Mouse (Mus musculus): ENCODE results near the gene D130043K22Rik. TPM values are rescaled to one million over a fixed set of nuclear protein-coding genes. Genes with fewer than 3 reads are reported as not detected.

Gene D130043K22Rik
- polyA plus RNA-seq, 1 experiment = not detected

- Histone ChIP-seq H3K4me3 (replicated peaks) (no peak overlapping the region), H3K27me3 (ENCODE audit: control insufficient read depth) (no peaks in the 10 kb centered on the region; the same call in 1 of the 2 replicates), H3K4me1 (ENCODE audit: control insufficient read depth) (no peaks in the 10 kb centered on the region), H3K9me3 (ENCODE audit: control insufficient read depth, low read length) (no peaks in the 10 kb centered on the region), H3K36me3 (ENCODE audit: control insufficient read depth) (no peaks in the 10 kb centered on the region)
- TF ChIP-seq GATA1 (IDR thresholded peaks at IDR 0.05; ENCODE audit: low read length) (no peak), TAL1 (IDR thresholded peaks at IDR 0.05; ENCODE audit: low read length) (no peak)
These were observed 7.6 kb downstream of the D130043K22Rik start for GRCm38 (mm10) chr13:24852570-24852969.

DNA sequence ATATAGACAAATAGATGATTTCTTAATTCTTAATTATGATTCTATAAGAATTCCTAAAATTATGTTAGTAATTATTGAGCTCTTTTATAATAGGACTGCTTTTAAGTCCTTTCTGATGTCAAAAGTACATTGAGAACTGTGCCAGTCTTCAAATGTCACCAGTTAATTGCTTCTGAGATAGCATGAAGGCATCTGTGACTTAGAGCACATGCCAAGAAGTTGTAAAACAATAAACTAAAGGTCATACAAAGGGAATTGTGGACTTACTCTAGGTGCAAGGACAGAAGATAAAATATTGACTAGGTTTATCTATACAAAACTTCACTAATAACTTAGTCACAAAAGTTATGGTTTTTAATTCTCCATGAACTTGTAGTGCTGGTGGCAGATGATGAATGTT, 14.2 kb downstream of the D130043K22Rik start:
- no peaks in the 10 kb centered on the region for H3K36me3 ChIP-seq (ENCODE audit: control insufficient read depth)
- no peaks in the 10 kb centered on the region for H3K9me3 ChIP-seq (ENCODE audit: control insufficient read depth, low read length)
- H3K4me3 ChIP-seq (replicated peaks) = no peak overlapping the region
- TF ChIP-seq GATA1 (IDR thresholded peaks at IDR 0.05; ENCODE audit: low read length) (no peak), TAL1 (IDR thresholded peaks at IDR 0.05; ENCODE audit: low read length) (no peak)
- H3K27me3 ChIP-seq (ENCODE audit: control insufficient read depth) = peaks cover 2% of the 10 kb centered on the region; the same call in 1 of the 2 replicates
- H3K4me1 ChIP-seq (ENCODE audit: control insufficient read depth) = peaks cover 2% of the 10 kb centered on the region

DNA sequence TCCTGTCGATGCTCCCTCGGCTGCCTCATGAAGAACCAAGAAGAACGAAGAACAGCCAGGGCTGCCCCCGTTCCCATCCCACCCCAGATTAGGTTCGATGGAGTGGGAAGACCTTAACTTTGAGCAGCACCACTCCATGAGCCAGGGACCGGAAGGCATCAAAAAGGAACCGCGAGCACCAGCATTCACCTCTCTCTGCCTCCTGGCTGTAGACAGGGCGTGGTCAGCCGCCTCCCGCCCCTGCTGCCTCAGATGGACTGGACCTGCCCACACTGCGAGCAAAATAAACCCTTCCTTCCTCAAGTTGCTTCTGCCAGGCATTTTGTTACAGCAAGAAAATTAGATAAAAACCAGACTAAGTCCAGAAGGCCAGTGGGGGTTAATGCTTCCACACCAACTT, 16.1 kb downstream of the D130043K22Rik start:
- H3K36me3 ChIP-seq (ENCODE audit: control insufficient read depth) = no peaks in the 10 kb centered on the region
- peaks cover 2% of the 10 kb centered on the region for H3K4me1 ChIP-seq (ENCODE audit: control insufficient read depth)
- H3K9me3 ChIP-seq (ENCODE audit: control insufficient read depth, low read length) = no peaks in the 10 kb centered on the region
- no peak overlapping the region for H3K4me3 ChIP-seq (replicated peaks)
- H3K27me3 ChIP-seq (ENCODE audit: control insufficient read depth) = 0 out of 2 replicates have a peak, but pooled peaks cover 2% of the 10 kb centered on the region
- no peak for TF ChIP-seq TAL1 (IDR thresholded peaks at IDR 0.05; ENCODE audit: low read length)
- no peak for TF ChIP-seq GATA1 (IDR thresholded peaks at IDR 0.05; ENCODE audit: low read length)

DNA sequence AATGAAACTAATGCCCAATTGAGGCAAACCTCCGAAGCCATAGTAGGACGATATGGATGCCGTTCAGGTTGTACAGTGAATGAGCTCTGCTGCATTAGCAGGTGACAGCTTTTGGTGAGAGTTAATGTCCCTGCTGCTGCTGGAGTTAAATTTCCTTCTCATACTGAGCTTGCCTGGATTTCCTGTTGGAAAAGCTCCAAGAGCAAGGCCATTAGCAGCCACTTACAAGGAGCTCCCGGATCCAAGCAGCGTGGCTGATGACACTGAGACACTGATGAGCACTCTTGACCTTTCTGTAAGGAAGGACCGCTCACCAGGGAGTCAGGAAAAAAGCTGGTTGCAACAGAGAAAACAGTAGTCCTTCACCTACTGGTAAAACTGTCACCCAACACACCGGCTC, 17.1 kb downstream of the D130043K22Rik start:
- Histone ChIP-seq H3K9me3 (ENCODE audit: control insufficient read depth, low read length) (no peaks in the 10 kb centered on the region), H3K4me1 (ENCODE audit: control insufficient read depth) (peaks cover 5% of the 10 kb centered on the region), H3K27me3 (ENCODE audit: control insufficient read depth) (0 out of 2 replicates have a peak, but pooled peaks cover 2% of the 10 kb centered on the region), H3K4me3 (replicated peaks) (no peak overlapping the region), H3K36me3 (ENCODE audit: control insufficient read depth) (no peaks in the 10 kb centered on the region)
- TF ChIP-seq TAL1 (IDR thresholded peaks at IDR 0.05; ENCODE audit: low read length) = no peak
- TF ChIP-seq GATA1 (IDR thresholded peaks at IDR 0.05; ENCODE audit: low read length) = no peak

DNA sequence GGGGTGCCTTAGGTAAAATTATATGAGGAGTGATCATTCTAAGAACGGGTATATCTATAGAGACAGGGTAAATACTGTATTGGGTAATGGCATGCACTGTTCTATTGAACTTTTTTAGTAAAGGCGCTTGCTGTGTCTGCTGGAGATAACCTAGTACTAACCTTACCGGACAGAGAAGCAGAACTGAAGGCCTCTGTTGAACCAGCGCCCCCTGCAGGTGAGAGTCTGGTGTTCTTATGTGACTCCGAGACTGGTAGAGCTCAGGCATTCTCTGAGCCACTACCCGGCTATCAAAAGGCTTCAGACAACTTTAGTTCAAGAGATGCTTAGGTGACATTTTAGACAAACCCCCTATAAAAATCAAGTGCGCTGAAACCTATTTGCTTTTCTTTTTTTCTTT, 17.6 kb downstream of the D130043K22Rik start:
- H3K4me1 ChIP-seq (ENCODE audit: control insufficient read depth) = peaks cover 5% of the 10 kb centered on the region
- H3K36me3 ChIP-seq (ENCODE audit: control insufficient read depth) = no peaks in the 10 kb centered on the region
- TF ChIP-seq GATA1 (IDR thresholded peaks at IDR 0.05; ENCODE audit: low read length) = no peak
- no peak for TF ChIP-seq TAL1 (IDR thresholded peaks at IDR 0.05; ENCODE audit: low read length)
- H3K9me3 ChIP-seq (ENCODE audit: control insufficient read depth, low read length) = no peaks in the 10 kb centered on the region
- no peak overlapping the region for H3K4me3 ChIP-seq (replicated peaks)
- 0 out of 2 replicates have a peak, but pooled peaks cover 2% of the 10 kb centered on the region for H3K27me3 ChIP-seq (ENCODE audit: control insufficient read depth)

DNA sequence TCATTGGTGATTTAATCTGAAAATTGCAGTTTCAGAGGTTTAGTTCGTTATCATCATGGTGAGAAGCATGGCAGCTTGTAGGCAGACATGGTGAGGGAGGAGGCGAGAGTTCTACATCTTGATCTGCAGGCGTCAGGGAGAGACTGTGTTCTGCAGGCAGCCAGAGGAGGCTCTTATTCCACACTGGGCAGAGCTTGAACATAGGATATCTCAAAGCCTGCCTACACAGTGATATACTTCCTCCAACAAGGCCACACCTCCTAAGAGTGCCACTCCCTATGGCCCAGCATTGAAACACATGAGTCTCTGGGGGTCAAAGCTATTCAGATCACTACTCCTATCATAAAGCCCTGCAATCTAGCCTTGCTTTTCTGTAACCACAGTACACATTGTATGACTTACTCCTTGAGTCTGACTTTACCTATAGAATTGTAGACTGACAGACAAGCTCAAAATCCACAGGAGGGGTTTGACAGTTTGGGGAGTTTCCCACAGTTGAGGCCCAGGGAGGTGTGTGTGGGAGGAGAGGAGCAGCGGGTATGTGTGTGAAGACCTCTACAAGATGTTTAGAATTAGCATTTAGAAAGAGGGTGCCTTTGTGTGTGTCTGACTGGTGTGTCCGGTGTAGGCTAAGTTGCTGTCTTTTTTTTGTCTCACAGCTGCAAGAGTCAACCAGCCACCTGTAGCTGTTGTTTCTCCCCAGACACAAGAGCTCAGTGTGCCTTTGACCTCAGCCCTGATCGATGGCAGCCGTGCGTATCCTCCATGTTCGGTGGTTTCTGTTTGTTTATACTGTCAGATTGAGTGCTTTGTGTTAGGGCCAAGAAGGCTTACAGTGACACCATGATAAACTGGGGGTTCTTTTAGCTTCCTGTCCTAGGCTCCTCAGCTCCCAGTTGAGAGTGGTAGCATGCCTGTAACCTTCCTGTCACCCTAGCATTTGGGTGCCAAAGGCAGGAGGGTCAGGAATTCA, 21.8 kb downstream of the D130043K22Rik start:
- Histone ChIP-seq H3K4me1 (ENCODE audit: control insufficient read depth) (peaks cover 2% of the 10 kb centered on the region), H3K9me3 (ENCODE audit: control insufficient read depth, low read length) (no peaks in the 10 kb centered on the region), H3K27me3 (ENCODE audit: control insufficient read depth) (no peaks in the 10 kb centered on the region), H3K4me3 (replicated peaks) (no peak overlapping the region), H3K36me3 (ENCODE audit: control insufficient read depth) (no peaks in the 10 kb centered on the region)
- TF ChIP-seq TAL1 (IDR thresholded peaks at IDR 0.05; ENCODE audit: low read length) (no peak), GATA1 (IDR thresholded peaks at IDR 0.05; ENCODE audit: low read length) (no peak)

- Histone ChIP-seq H3K4me1 (ENCODE audit: control insufficient read depth) (peaks cover 2% of the 10 kb centered on the region), H3K36me3 (ENCODE audit: control insufficient read depth) (no peaks in the 10 kb centered on the region), H3K9me3 (ENCODE audit: control insufficient read depth, low read length) (no peaks in the 10 kb centered on the region), H3K27me3 (ENCODE audit: control insufficient read depth) (no peaks in the 10 kb centered on the region), H3K4me3 (replicated peaks) (no peak overlapping the region)
- TF ChIP-seq TAL1 (IDR thresholded peaks at IDR 0.05; ENCODE audit: low read length) (no peak), GATA1 (IDR thresholded peaks at IDR 0.05; ENCODE audit: low read length) (no peak)
These were observed 22.9 kb downstream of the D130043K22Rik start for GRCm38 (mm10) chr13:24867789-24868188.

DNA sequence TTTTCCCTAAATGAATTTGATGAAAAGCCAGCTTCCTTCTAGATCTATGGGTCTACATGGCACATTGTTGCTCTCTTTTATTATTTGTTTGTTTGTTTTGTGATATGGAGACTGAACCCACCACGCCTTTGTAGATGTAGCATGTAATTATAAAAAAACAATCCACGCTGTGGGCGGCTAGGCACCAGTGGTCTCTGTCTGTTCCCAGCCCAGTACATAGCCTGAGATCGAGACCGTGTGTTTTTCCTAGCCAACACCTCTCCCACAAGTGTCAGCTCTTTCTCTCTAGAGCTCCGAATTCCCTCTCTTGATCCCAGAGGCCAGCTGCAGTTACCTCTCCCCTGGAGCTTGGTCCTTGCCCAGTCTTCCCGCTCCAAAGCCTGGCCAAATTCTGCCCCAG, 23.3 kb downstream of the D130043K22Rik start:
- H3K4me3 ChIP-seq (replicated peaks) = no peak overlapping the region
- H3K36me3 ChIP-seq (ENCODE audit: control insufficient read depth) = no peaks in the 10 kb centered on the region
- peaks cover 2% of the 10 kb centered on the region for H3K4me1 ChIP-seq (ENCODE audit: control insufficient read depth)
- H3K27me3 ChIP-seq (ENCODE audit: control insufficient read depth) = no peaks in the 10 kb centered on the region
- TF ChIP-seq GATA1 (IDR thresholded peaks at IDR 0.05; ENCODE audit: low read length) (no peak), TAL1 (IDR thresholded peaks at IDR 0.05; ENCODE audit: low read length) (no peak)
- no peaks in the 10 kb centered on the region for H3K9me3 ChIP-seq (ENCODE audit: control insufficient read depth, low read length)

DNA sequence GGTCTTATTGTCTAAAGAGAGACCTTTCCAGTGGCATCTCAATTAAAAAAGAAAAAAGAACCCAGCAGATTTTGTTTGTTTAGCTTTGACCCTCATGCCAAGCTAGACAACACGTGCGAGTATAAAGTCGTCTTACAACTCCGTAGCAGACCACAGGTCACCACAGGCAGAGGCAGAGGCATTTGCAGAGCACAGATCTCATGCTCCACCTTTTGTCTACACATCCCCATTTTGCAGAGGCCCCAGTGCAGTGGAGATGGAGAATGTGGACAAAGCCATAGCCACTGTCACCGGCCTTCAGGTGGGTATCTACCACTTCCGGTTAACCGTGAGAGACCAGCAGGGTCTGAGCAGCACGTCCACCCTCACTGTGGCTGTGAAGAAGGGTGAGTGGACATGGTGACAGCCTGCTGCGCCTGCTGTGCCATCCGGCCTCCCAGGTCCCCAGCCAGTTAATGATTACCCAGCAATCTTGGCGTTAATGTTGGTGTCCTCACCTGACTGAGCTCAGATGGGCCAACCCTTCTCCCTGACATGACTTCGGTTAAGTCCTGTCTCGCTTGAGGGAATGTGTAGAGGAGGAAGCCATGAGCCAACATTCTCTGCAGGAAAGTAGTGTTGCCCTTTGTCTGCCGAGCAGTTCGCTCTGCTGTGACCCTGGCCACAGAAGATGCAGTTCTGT, 34.6 kb downstream of the D130043K22Rik start:
- H3K9me3 ChIP-seq (ENCODE audit: control insufficient read depth, low read length) = peaks cover 10% of the 10 kb centered on the region
- TF ChIP-seq GATA1 (IDR thresholded peaks at IDR 0.05; ENCODE audit: low read length) (no peak), TAL1 (IDR thresholded peaks at IDR 0.05; ENCODE audit: low read length) (no peak)
- no peaks in the 10 kb centered on the region for H3K27me3 ChIP-seq (ENCODE audit: control insufficient read depth)
- no peaks in the 10 kb centered on the region for H3K36me3 ChIP-seq (ENCODE audit: control insufficient read depth)
- no peak overlapping the region for H3K4me3 ChIP-seq (replicated peaks)
- no peaks in the 10 kb centered on the region for H3K4me1 ChIP-seq (ENCODE audit: control insufficient read depth)

All from erythroblast, embryonic 14.5 days (primary cell).